Mouse (Mus musculus) embryonic fibroblast, embryonic 13.5 days (primary cell): Measurements from ENCODE around the gene 4933427D14Rik.

Experiments used
- CTCF ChIP-seq: IDR thresholded peaks from 2 replicates; pipeline ENCODE4 v1.5.1; 2011; ENCODE audit warnings: mild to moderate bottlenecking, control low read depth, low read length, moderate library complexity, borderline replicate concordance; ENCODE audit not compliant: insufficient read depth
- POLR2A ChIP-seq: IDR thresholded peaks from 2 replicates; pipeline ENCODE4 v1.6.1; 2011; ENCODE audit warnings: low read depth, mild to moderate bottlenecking, control low read depth, low read length, moderate library complexity

GRCm38 (mm10) chr11:72155981-72156428, 51.3 kb downstream of the 4933427D14Rik start:
- TF ChIP-seq CTCF (no peak), POLR2A (no peak)
